12 mouse cellular contexts compared by ENCODE assay signal in the genomic region with DNA sequence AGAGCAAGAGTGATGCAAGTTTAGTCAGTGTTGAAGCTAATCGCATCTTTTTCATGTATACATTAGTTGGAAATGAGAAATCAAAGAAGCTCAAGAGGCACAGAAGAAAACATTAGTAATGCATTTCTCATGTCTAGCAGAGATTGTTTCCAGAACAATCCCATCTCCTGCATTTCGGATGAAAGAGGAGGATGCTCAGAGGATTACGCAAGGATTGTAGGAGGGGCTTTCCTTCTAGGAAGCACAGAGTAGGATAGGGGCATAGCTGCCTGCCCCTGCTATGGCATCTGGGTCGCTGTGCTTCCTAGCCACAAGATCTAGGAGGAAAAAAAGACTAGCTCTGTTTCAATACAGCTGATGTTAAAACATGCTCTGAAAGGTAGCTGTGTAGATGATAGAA. TPM values are rescaled to one million over a fixed set of nuclear protein-coding genes. Genes with fewer than 3 reads are reported as not detected.
A peak's percentile ranks its signal among the peaks of the same experiment; 100 is the strongest.
DNase-seq lines count a peak whose midpoint lies in the region; ATAC-seq and TF ChIP-seq lines count a peak whose summit lies in the region.
"Had no signal": no experiment of that assay in that cellular context is flagged by ENCODE, and none has a peak within 500 bp of the region (broad histone marks: within the 10 kb centered on the region; RNA-seq: fewer than 3 reads in every experiment).

No protein-coding gene starts in this region.

- no peak overlapping the region for H3K4me3 ChIP-seq in forebrain, embryonic 10.5 days
- H3K4me3 ChIP-seq in forebrain, embryonic 11.5 days (ENCODE audit: low read depth, low read length), result no peak overlapping the region
- no peak overlapping the region for H3K4me3 ChIP-seq in C2C12 (ENCODE audit: insufficient read depth, poor library complexity, severe bottlenecking)
- no peak overlapping the region for H3K4me3 ChIP-seq in forebrain, embryonic 14.5 days (ENCODE audit: low read depth, low read length)
- no peak overlapping the region for H3K4me3 ChIP-seq in limb, embryonic 10.5 days
- H3K4me3 ChIP-seq in intestine, postnatal 0 days (ENCODE audit: low read depth, low read length), result no peak overlapping the region

- ATAC-seq in forebrain, embryonic 11.5 days (replicated peaks; ENCODE audit: low FRiP score), result no peak
- ATAC-seq in forebrain, embryonic 14.5 days, result no peak
- no peak for ATAC-seq in monocyte, adult 5-6 weeks (replicated peaks; ENCODE audit: insufficient number of reproducible peaks, low FRiP score, low TSS enrichment, poor library complexity, severe bottlenecking)
- ATAC-seq in intestine, postnatal 0 days, result no peak
- ATAC-seq: activated CD4-positive, CD25-positive, alpha-beta regulatory T cell, adult 4 months had no signal

- H3K36me3 ChIP-seq in forebrain, embryonic 10.5 days (replicated peaks), result no peaks in the 10 kb centered on the region
- H3K36me3 ChIP-seq in forebrain, embryonic 11.5 days (ENCODE audit: control insufficient read depth, insufficient read depth, low read length), result no peaks in the 10 kb centered on the region
- H3K36me3 ChIP-seq in C2C12 (ENCODE audit: control insufficient read depth, insufficient read depth), result no peaks in the 10 kb centered on the region
- peaks cover 2% of the 10 kb centered on the region; the same call in 1 of the 2 replicates for H3K36me3 ChIP-seq in forebrain, embryonic 14.5 days (ENCODE audit: control insufficient read depth, insufficient read depth, low read length)
- H3K36me3 ChIP-seq in limb, embryonic 10.5 days, result no peaks in the 10 kb centered on the region
- H3K36me3 ChIP-seq in intestine, postnatal 0 days (ENCODE audit: control insufficient read depth, insufficient read depth), result no peaks in the 10 kb centered on the region
- H3K36me3 ChIP-seq: G1E had no signal

- peaks cover 17% of the 10 kb centered on the region for H3K79me2 ChIP-seq in C2C12 (ENCODE audit: control insufficient read depth, insufficient read depth)

- H3K9ac ChIP-seq in forebrain, embryonic 11.5 days (ENCODE audit: low read length), result no peak overlapping the region
- H3K9ac ChIP-seq in forebrain, embryonic 14.5 days (ENCODE audit: low read length), result no peak overlapping the region; the same call in 1 of the 2 replicates
- no peak overlapping the region for H3K9ac ChIP-seq in intestine, postnatal 0 days (ENCODE audit: low read depth, low read length)
- H3K9ac ChIP-seq: liver, embryonic 14.5 days had no signal

- DNase-seq in forebrain, embryonic 10.5 days (ENCODE audit: extremely low spot score, low spot score), result no peak
- DNase-seq in forebrain, embryonic 11.5 days (ENCODE audit: low spot score), result no peak
- peak; percentile 32 for DNase-seq in forebrain, embryonic 14.5 days (ENCODE audit: low spot score)
- DNase-seq in limb, embryonic 10.5 days (ENCODE audit: low spot score), result no peak
- no peak for DNase-seq in spleen, postnatal 36 days (ENCODE audit: low spot score in 2 of 2)
- DNase-seq: kidney, postnatal 25 days had no signal

- H3K4me2 ChIP-seq in forebrain, embryonic 11.5 days (ENCODE audit: low read depth, low read length, severe bottlenecking), result no peak overlapping the region
- no peak overlapping the region for H3K4me2 ChIP-seq in forebrain, embryonic 14.5 days (ENCODE audit: low read length)
- H3K4me2 ChIP-seq in intestine, postnatal 0 days (replicated peaks; ENCODE audit: low read depth), result no peak overlapping the region

- H3K79me3 ChIP-seq in C2C12 (ENCODE audit: low read depth), result no peaks in the 10 kb centered on the region

- WGBS in forebrain, embryonic 10.5 days, result 46% methylated on average over 4 of the region's 4 CpGs
- WGBS in forebrain, embryonic 11.5 days, result 41% methylated on average over 4 of the region's 4 CpGs
- 39% methylated on average over 4 of the region's 4 CpGs for WGBS in forebrain, embryonic 14.5 days
- 62% methylated on average over 4 of the region's 4 CpGs for WGBS in limb, embryonic 10.5 days
- 43% methylated on average over 4 of the region's 4 CpGs for WGBS in intestine, postnatal 0 days

- H3K27me3 ChIP-seq in forebrain, embryonic 10.5 days (ENCODE audit: poor library complexity, severe bottlenecking), result no peaks in the 10 kb centered on the region
- no peaks in the 10 kb centered on the region for H3K27me3 ChIP-seq in forebrain, embryonic 11.5 days (ENCODE audit: control insufficient read depth, insufficient read depth, low read length)
- no peaks in the 10 kb centered on the region for H3K27me3 ChIP-seq in C2C12 (ENCODE audit: control insufficient read depth, insufficient read depth, insufficient read length)
- no peaks in the 10 kb centered on the region for H3K27me3 ChIP-seq in forebrain, embryonic 14.5 days (replicated peaks; ENCODE audit: control insufficient read depth, insufficient read depth, low read length)
- H3K27me3 ChIP-seq in limb, embryonic 10.5 days (ENCODE audit: low read depth, poor library complexity, severe bottlenecking), result no peaks in the 10 kb centered on the region
- H3K27me3 ChIP-seq in intestine, postnatal 0 days (replicated peaks; ENCODE audit: control insufficient read depth, insufficient read depth, low read length), result no peaks in the 10 kb centered on the region

- H3K9me3 ChIP-seq in forebrain, embryonic 10.5 days, result no peaks in the 10 kb centered on the region
- H3K9me3 ChIP-seq in forebrain, embryonic 11.5 days (ENCODE audit: control insufficient read depth, low read length), result no peaks in the 10 kb centered on the region
- no peaks in the 10 kb centered on the region for H3K9me3 ChIP-seq in forebrain, embryonic 14.5 days (replicated peaks; ENCODE audit: control insufficient read depth, low read length)
- H3K9me3 ChIP-seq in limb, embryonic 10.5 days (replicated peaks), result no peaks in the 10 kb centered on the region
- no peaks in the 10 kb centered on the region for H3K9me3 ChIP-seq in intestine, postnatal 0 days (ENCODE audit: control insufficient read depth)
- H3K9me3 ChIP-seq: G1E had no signal

- no peak overlapping the region for H3ac ChIP-seq in C2C12 (ENCODE audit: control insufficient read depth, insufficient read length, low read depth)

- peaks cover 35% of the 10 kb centered on the region for H3K4me1 ChIP-seq in forebrain, embryonic 10.5 days
- H3K4me1 ChIP-seq in forebrain, embryonic 11.5 days (replicated peaks; ENCODE audit: control insufficient read depth, insufficient read depth, low read length), result no peaks in the 10 kb centered on the region; the same call in 1 of the 2 replicates
- H3K4me1 ChIP-seq in forebrain, embryonic 14.5 days (ENCODE audit: control insufficient read depth, insufficient read depth, low read length), result peaks cover 19% of the 10 kb centered on the region
- peaks cover 23% of the 10 kb centered on the region for H3K4me1 ChIP-seq in limb, embryonic 10.5 days
- no peaks in the 10 kb centered on the region for H3K4me1 ChIP-seq in intestine, postnatal 0 days (replicated peaks; ENCODE audit: control insufficient read depth, insufficient read depth, low read length)

- peak overlapping the region; percentile 98; the same call in 1 of the 2 replicates for H3K27ac ChIP-seq in forebrain, embryonic 10.5 days
- no peak overlapping the region for H3K27ac ChIP-seq in forebrain, embryonic 11.5 days (ENCODE audit: low read depth, low read length)
- H3K27ac ChIP-seq in forebrain, embryonic 14.5 days (ENCODE audit: low read depth, low read length), result peak overlapping the region; percentile 99
- peak overlapping the region; percentile 98; the same call in 1 of the 2 replicates for H3K27ac ChIP-seq in limb, embryonic 10.5 days
- H3K27ac ChIP-seq in intestine, postnatal 0 days (ENCODE audit: low read depth, low read length), result no peak overlapping the region
- H3K27ac ChIP-seq: liver, embryonic 14.5 days had no signal

- no peak for TF ChIP-seq CTCF in C2C12 (IDR thresholded peaks at IDR 0.05; ENCODE audit: control insufficient read depth, insufficient read depth, insufficient read length)
- no peak for TF ChIP-seq CTCF in intestine, postnatal 0 days (IDR thresholded peaks at IDR 0.05; ENCODE audit: low read depth)

TF ChIP-seq in C2C12, 6 proteins besides CTCF, POLR2A, EP300 and RAD21:
- TF ChIP-seq MYOG (IDR thresholded peaks at IDR 0.05; ENCODE audit: control insufficient read depth, extremely low read depth, insufficient read length) (no peak), CEBPB (IDR thresholded peaks at IDR 0.05; ENCODE audit: low read depth) (peak; percentile 27), MAX (IDR thresholded peaks at IDR 0.05) (no peak), MYOD1 (IDR thresholded peaks at IDR 0.05; ENCODE audit: control insufficient read depth, insufficient read length, low read depth) (no peak)

RNA-seq across cellular contexts. Expression of gene Tmx4, which starts 1.2 kb away (rescaled TPM):
- 27.1 and 27.7 TPM in 2 replicates for polyA plus RNA-seq in forebrain, embryonic 10.5 days (2016; fragmentation: Nextera tagmentation; extraction: Ambion mirVana)
- 49.9 and 50.6 TPM in 2 replicates for polyA plus RNA-seq in forebrain, embryonic 11.5 days (2014; fragmentation: Nextera tagmentation; extraction: Ambion mirVana)
- polyA plus RNA-seq in C2C12 (2012; fragmentation: generic; extraction: Trizol), result 2.9 TPM
- 70.2 and 84.2 TPM in 2 replicates for polyA plus RNA-seq in forebrain, embryonic 14.5 days (2014; fragmentation: Nextera tagmentation; extraction: Ambion mirVana)
- 15.0 and 24.3 TPM in 2 replicates for polyA plus RNA-seq in limb, embryonic 10.5 days (2016; fragmentation: Nextera tagmentation; extraction: Ambion mirVana)
- total RNA-seq in monocyte, adult 5-6 weeks (2017), result 36.6 to 47.6 TPM (median 41.2 TPM) in 3 replicates
- polyA plus RNA-seq in intestine, postnatal 0 days (2015; fragmentation: Nextera tagmentation; extraction: Ambion mirVana), result 6.3 and 6.6 TPM in 2 replicates

Comparison
In these comparisons a context has a peak if more than half of its experiments do, and no peak if none do; other contexts are left out.
1. H3K27ac ChIP-seq: peak in forebrain, embryonic 10.5 days (single experiment), forebrain, embryonic 14.5 days (single experiment) and limb, embryonic 10.5 days (single experiment); none in forebrain, embryonic 11.5 days (single experiment) and intestine, postnatal 0 days (single experiment).